Mouse (Mus musculus): ENCODE results near the gene Serp2.
"Not testable (repeated sequence)": the region's sequence is repeated elsewhere in the genome, so short reads cannot be mapped to it uniquely, and the experiment has no call there.

GRCm38 (mm10) chr14:76558171-76558570 lies 1.5 kb upstream of the Serp2 start:
- not testable (repeated sequence) for TF ChIP-seq CTCF (IDR thresholded peaks at IDR 0.05; ENCODE audit: borderline replicate concordance, extremely low read depth, insufficient read depth, insufficient read length); POLR2A (IDR thresholded peaks at IDR 0.05; ENCODE audit: borderline replicate concordance, extremely low read depth, insufficient read depth, insufficient read length, poor library complexity, severe bottlenecking)

All from brain, embryonic 14.5 days (tissue).